Mouse (Mus musculus) hindbrain, postnatal 0 days (tissue): Measurements from ENCODE around the gene Suco. TPM values are rescaled to one million over a fixed set of nuclear protein-coding genes. Genes with fewer than 3 reads are reported as not detected.
A peak's percentile ranks its signal among the peaks of the same experiment; 100 is the strongest.

ENCODE experiments used
- ATAC-seq: fragments of 200-750 bp; cut with Nextera tagmentation; 2 replicates; pipeline ENCODE4 v1.8.0; 2017; ENCODE audit warnings: mild to moderate bottlenecking, moderate TSS enrichment, moderate library complexity
- DNase-seq: peaks from one replicate; pipeline ENCODE4 v3.0.0-alpha.2; 2015; ENCODE audit warnings: low spot score
- H3K27ac ChIP-seq: fragments of 300-500 bp; sonication (generic); 2 replicates; pipeline ENCODE4 v1.5.1; 2014; ENCODE audit warnings: mild to moderate bottlenecking
- H3K27me3 ChIP-seq: fragments of 300-500 bp; sonication (generic); 2 replicates; pipeline ENCODE4 v1.6.1; 2014; ENCODE audit warnings: low read length, mixed read lengths; ENCODE audit not compliant: insufficient read depth
- H3K36me3 ChIP-seq: fragments of 300-500 bp; sonication (generic); 2 replicates; pipeline ENCODE4 v1.6.1; 2014; ENCODE audit warnings: low read length, mixed read lengths; ENCODE audit not compliant: insufficient read depth
- H3K4me1 ChIP-seq: fragments of 300-500 bp; sonication (generic); 2 replicates; pipeline ENCODE4 v1.6.1; 2014; ENCODE audit warnings: antibody characterized with exemption, low read length, mixed read lengths; ENCODE audit not compliant: insufficient read depth
- H3K4me2 ChIP-seq: fragments of 300-500 bp; sonication (generic); 2 replicates; pipeline ENCODE4 v1.6.1; 2014; ENCODE audit warnings: low read depth, mild to moderate bottlenecking, low read length, moderate library complexity, mixed read lengths
- H3K4me3 ChIP-seq: fragments of 300-500 bp; sonication (generic); 2 replicates; pipeline ENCODE4 v1.5.1; 2014; ENCODE audit warnings: low read length
- H3K9ac ChIP-seq: fragments of 300-500 bp; sonication (generic); replicated peaks from 2 replicates; pipeline ENCODE4 v1.6.1; 2014; ENCODE audit warnings: mild to moderate bottlenecking, low read length, moderate library complexity, mixed read lengths
- H3K9me3 ChIP-seq: fragments of 300-500 bp; sonication (generic); 2 replicates; pipeline ENCODE4 v1.6.1; 2016; ENCODE audit warnings: low read length, mixed read lengths
- CTCF ChIP-seq: IDR thresholded peaks from 2 replicates; pipeline ENCODE4 v1.5.1; 2016; ENCODE audit warnings: antibody characterized with exemption, control low read depth, low read depth
- WGBS: fragments of 180-500 bp; shearing (Covaris S2); extraction: QIAGEN DNeasy Blood & Tissue Kit; methylation state at CpG from one replicate; pipeline ENCODE4 v1.1.7; 2014; 5-methylcytosine and 5-hydroxymethylcytosine counted together
- polyA plus RNA-seq: library from polyadenylated mRNA; unstranded; fragments of >200 nt; fragmentation: Nextera tagmentation; extraction: Ambion mirVana; gene quantifications from 2 replicates; pipeline ENCODE4 v1.2.1, GENCODE M21; 2015
- total RNA-seq: library from RNA; depleted of rRNA; stranded (reverse); fragments of >200 nt; gene quantifications from 2 replicates; pipeline ENCODE4 v1.2.3, GENCODE M21; 2014

The Suco gene
- total and polyA plus RNA-seq, 2 experiments from 2014 or later = 18.1 to 23.6 TPM

DNA sequence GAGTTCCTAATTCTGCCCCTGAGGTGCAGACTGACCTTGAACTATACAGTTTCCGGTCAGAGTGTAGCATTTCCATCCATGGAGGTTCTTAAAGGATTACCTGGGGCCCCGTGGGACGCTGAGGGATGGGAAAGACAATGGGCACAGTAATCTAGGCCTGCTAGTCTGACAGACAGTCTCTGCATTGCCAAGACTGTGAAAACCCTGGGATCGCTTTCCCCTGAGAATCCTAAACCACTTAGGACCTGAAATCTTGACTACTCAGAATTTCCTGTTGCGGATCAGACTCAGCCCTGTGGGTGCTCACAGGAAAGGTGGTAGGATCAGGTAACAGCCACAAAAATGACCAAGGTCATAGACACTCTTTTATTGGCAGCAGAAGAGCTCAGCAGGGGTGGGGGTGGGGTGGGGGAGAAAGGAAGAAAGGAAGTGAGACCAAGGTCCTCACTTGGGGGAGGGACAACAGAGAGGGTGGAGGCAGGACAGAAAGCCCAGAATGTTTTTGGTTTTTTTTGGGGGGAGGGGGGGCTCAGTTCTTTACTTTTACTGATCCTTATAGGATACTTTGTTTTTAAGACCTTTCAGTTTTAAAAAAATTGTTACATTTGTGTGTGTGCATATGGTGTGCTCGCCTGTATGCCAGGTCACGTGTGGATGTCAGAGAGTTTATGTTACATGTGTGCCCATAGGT is 42.3 kb upstream of the Suco start:
- Histone ChIP-seq H3K27ac (no peak overlapping the region), H3K27me3 (no peaks in the 10 kb centered on the region), H3K36me3 (no peaks in the 10 kb centered on the region), H3K9ac (no peak overlapping the region), H3K4me3 (no peak overlapping the region), H3K4me2 (no peak overlapping the region), H3K9me3 (no peaks in the 10 kb centered on the region), H3K4me1 (no peaks in the 10 kb centered on the region)
- no peak for TF ChIP-seq CTCF
- ATAC-seq = no peak
- 57% methylated on average over 7 of the region's 7 CpGs for WGBS
- no peak for DNase-seq

DNA sequence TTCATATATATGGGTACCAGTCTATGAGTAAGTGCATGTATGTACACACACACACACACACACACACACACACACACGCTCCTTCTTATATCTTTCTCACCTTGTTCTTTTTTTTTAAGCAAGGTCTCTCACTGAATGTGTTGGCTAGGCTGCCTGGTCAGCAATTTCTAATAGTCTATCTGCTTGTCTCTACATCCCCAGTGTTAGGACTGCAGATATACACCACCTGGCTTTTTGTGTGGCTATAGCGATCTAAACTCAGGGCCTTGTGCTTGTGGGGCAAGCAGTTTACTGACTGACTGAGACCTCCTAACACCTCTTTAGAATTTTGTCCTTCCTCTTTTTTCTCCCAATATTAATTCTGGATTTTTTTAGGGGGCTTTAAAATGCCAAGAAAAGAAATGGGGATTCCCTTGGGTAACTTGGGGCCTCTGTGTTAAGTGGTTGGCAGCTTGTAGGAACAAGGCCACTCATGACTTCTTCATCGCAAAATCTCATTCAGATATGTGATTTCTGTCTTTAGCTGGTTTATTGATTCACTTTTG is 41.5 kb upstream of the Suco start:
- H3K4me3 ChIP-seq = no peak overlapping the region
- WGBS = 88% methylated on average over 3 of the region's 3 CpGs

DNA sequence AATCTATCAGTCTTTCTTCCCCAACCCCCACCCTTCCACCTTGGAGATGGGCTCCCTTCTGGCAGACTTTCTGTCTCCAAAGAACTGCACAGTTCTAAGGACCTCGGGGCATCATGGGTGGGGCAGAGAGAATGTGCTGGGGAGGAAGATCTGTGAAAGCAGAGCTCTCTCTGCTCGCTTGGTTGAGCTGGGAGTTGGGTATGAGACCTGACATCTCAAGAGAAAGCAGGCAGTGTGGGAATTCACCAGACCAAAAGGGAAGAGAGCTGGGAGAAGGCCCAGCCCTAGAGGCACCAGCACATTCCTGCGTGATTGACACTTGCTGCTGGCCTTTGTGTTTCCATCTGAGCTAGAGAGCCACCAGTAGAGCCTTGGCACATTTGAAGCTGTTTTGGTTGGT is 39.6 kb upstream of the Suco start:
- Histone ChIP-seq H3K9me3 (no peaks in the 10 kb centered on the region), H3K4me3 (no peak overlapping the region), H3K9ac (no peak overlapping the region), H3K4me2 (no peak overlapping the region), H3K36me3 (no peaks in the 10 kb centered on the region), H3K27ac (no peak overlapping the region), H3K4me1 (no peaks in the 10 kb centered on the region), H3K27me3 (no peaks in the 10 kb centered on the region)
- 43% methylated on average over 3 of the region's 3 CpGs for WGBS
- ATAC-seq (peak; percentile 77; the same call in 1 of the 2 replicates), DNase-seq (peak; percentile 7)
- TF ChIP-seq CTCF = no peak

More for the DNA sequence above, 41.5 kb upstream of the Suco start:
- no peak overlapping the region for H3K27ac ChIP-seq
- H3K4me2 ChIP-seq = no peak overlapping the region
- ATAC-seq = no peak
- no peak overlapping the region for H3K9ac ChIP-seq
- H3K36me3 ChIP-seq = no peaks in the 10 kb centered on the region
- H3K27me3 ChIP-seq = no peaks in the 10 kb centered on the region
- no peak for TF ChIP-seq CTCF
- H3K4me1 ChIP-seq = no peaks in the 10 kb centered on the region
- no peak for DNase-seq
- H3K9me3 ChIP-seq = no peaks in the 10 kb centered on the region

DNA sequence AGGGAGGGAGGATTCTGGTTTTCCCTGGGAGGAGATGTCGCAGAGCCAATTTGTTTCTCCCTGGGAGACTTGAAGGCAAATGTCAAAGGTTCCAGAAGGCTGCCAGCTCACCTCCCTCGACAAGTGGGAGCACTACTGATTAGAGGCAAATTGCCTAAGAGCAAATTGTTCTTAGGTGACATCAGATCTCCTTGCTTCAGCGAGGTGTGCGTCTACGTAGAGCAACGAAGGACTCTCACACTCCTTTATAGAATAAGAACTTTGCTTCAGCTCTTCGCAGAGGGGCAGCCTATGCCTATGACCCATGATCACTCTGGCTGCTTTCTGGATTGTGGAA is 37.1 kb upstream of the Suco start:
- Histone ChIP-seq H3K4me2 (no peak overlapping the region), H3K36me3 (no peaks in the 10 kb centered on the region)
- no peak for ATAC-seq

DNA sequence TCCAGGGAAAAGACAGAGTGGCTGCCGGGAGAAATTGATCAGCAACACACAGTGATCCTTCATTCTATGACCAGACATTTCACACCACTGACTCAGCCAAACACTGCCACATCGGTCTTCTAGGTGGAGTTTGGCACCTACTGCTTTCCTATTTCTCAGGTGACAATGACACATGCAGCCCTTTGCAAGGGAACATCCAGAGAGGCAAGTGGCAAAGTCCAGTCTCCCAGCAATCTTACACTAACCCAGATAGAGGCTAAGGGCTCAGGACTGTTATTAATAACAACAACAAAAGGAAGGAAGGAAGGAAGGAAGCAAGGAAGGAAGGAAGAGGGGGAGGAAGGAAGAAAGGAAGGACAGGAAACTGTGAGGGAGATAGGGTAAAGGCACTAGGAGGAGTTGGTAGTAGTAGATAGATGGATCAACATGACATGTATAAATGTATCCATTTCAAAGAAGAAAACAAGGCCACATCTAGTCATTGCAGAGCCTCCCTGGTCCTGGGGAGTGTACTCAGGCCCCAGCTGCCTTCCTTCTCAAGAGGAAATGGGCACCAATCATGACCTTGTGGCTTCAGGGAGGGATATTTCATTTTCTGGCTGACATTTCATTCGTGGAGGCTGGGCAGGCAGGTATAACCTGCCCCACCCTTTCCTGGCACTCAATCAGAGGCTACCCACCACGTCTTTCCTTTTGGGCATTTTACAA is 36.6 kb upstream of the Suco start:
- H3K4me2 ChIP-seq = no peak overlapping the region
- H3K27me3 ChIP-seq = no peaks in the 10 kb centered on the region
- DNase-seq = no peak
- TF ChIP-seq CTCF = no peak
- no peaks in the 10 kb centered on the region for H3K4me1 ChIP-seq
- H3K36me3 ChIP-seq = no peaks in the 10 kb centered on the region
- H3K27ac ChIP-seq = no peak overlapping the region
- no peaks in the 10 kb centered on the region for H3K9me3 ChIP-seq
- no peak overlapping the region for H3K4me3 ChIP-seq
- 68% methylated on average over 4 of the region's 4 CpGs for WGBS
- no peak for ATAC-seq
- H3K9ac ChIP-seq = no peak overlapping the region

More for the DNA sequence above, 37.1 kb upstream of the Suco start:
- H3K9ac ChIP-seq = no peak overlapping the region
- no peak for DNase-seq
- no peak overlapping the region for H3K27ac ChIP-seq
- H3K4me3 ChIP-seq = no peak overlapping the region
- TF ChIP-seq CTCF = no peak
- no peaks in the 10 kb centered on the region for H3K27me3 ChIP-seq
- WGBS = 71% methylated on average over 7 of the region's 7 CpGs
- H3K9me3 ChIP-seq = no peaks in the 10 kb centered on the region
- H3K4me1 ChIP-seq = no peaks in the 10 kb centered on the region

DNA sequence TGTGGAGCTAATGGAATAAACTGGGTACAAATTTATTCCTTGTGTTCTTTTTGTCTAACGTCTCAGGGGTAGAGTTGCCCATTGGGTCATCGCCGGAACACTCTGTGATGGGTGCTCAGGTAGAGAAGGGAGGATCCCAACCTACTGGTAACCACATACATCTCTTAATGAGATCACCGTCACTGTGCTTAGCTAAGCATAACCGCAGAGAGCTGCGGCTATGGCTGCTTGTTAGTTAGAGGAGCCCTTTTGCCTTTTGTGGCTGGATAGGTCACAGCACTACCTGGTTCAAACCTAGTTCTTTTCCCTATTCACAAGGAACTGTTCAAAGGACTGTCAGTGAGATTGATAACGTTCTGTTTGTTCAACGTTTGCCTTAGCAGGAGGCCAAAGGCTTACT is 32.6 kb upstream of the Suco start:
- Histone ChIP-seq H3K4me1 (no peaks in the 10 kb centered on the region), H3K4me3 (no peak overlapping the region), H3K9me3 (no peaks in the 10 kb centered on the region), H3K36me3 (no peaks in the 10 kb centered on the region), H3K9ac (no peak overlapping the region), H3K27ac (no peak overlapping the region), H3K27me3 (no peaks in the 10 kb centered on the region), H3K4me2 (no peak overlapping the region)
- DNase-seq (no peak), ATAC-seq (no peak)
- WGBS = 71% methylated on average over 8 of the region's 8 CpGs
- no peak for TF ChIP-seq CTCF
